Mouse (Mus musculus) MEL (cell line): Measurements from ENCODE around the gene Hexim1. TPM values are rescaled to one million over a fixed set of nuclear protein-coding genes. Genes with fewer than 3 reads are reported as not detected.

Source experiments
- DNase-seq: peaks from one replicate; pipeline ENCODE4 v3.0.0; 2011; ENCODE audit warnings: low read depth, low spot score
- H3K27ac ChIP-seq: 2 replicates; pipeline ENCODE4 v1.5.1; 2012; ENCODE audit warnings: low read depth, mild to moderate bottlenecking, control low read depth, low read length, moderate library complexity; ENCODE audit not compliant: control insufficient read depth
- H3K27me3 ChIP-seq, 2 experiments: fragments of 150-350 bp in 1 of 2; sonication (generic) in 1 of 2; 2 replicates each; pipeline ENCODE4 v1.6.1; 2012; ENCODE audit warnings: low read length in 2 of 2, mild to moderate bottlenecking in 2 of 2, improper control_type of control experiment in 1 of 2, moderate library complexity in 1 of 2; ENCODE audit not compliant: insufficient read depth in 2 of 2, control insufficient read depth in 1 of 2
- H3K36me3 ChIP-seq, 2 experiments: 2 replicates each; pipeline ENCODE4 v1.6.1; 2012 to 2014; ENCODE audit warnings: low read length in 2 of 2, improper control_type of control experiment in 1 of 2, inconsistent platforms in 1 of 2, mild to moderate bottlenecking in 1 of 2; ENCODE audit not compliant: insufficient read depth in 2 of 2, control insufficient read depth in 1 of 2
- H3K4me1 ChIP-seq, 2 experiments: fragments of 150-350 bp in 1 of 2; sonication (generic) in 1 of 2; 2 replicates each; pipeline ENCODE4 v1.6.1; 2012; ENCODE audit warnings: low read length in 2 of 2, improper control_type of control experiment in 1 of 2, mild to moderate bottlenecking in 1 of 2; ENCODE audit not compliant: insufficient read depth in 2 of 2, control insufficient read depth in 1 of 2
- H3K4me3 ChIP-seq, 2 experiments: fragments of 150-350 bp in 1 of 2; sonication (generic) in 1 of 2; 2 replicates each; pipeline ENCODE4 v1.5.1; 2012; ENCODE audit warnings: low read depth in 2 of 2, low read length in 2 of 2, mild to moderate bottlenecking in 2 of 2, moderate library complexity in 2 of 2, control low read depth in 1 of 2, improper control_type of control experiment in 1 of 2; ENCODE audit not compliant: control insufficient read depth in 1 of 2, insufficient read depth in 1 of 2
- H3K79me2 ChIP-seq: 2 replicates; pipeline ENCODE4 v1.6.1; 2012; ENCODE audit warnings: mild to moderate bottlenecking, low read length, moderate library complexity; ENCODE audit not compliant: control insufficient read depth, poor library complexity, insufficient read depth
- H3K9ac ChIP-seq: 2 replicates; pipeline ENCODE4 v1.6.1; 2012; ENCODE audit warnings: low read depth, mild to moderate bottlenecking, control low read depth, low read length, moderate library complexity; ENCODE audit not compliant: control insufficient read depth, poor library complexity, severe bottlenecking
- H3K9me3 ChIP-seq: fragments of 150-350 bp; sonication (generic); replicated peaks from 2 replicates; pipeline ENCODE4 v1.6.1; 2012; ENCODE audit warnings: mild to moderate bottlenecking, low read length, improper control_type of control experiment, moderate library complexity; ENCODE audit not compliant: insufficient read depth
- CHD1 ChIP-seq: IDR thresholded peaks from 2 replicates; pipeline ENCODE4 v1.6.1; 2012; ENCODE audit warnings: low read depth, mild to moderate bottlenecking, inconsistent platforms, low read length, improper control_type of control experiment
- CTCF ChIP-seq, 3 experiments: IDR thresholded peaks in 2 of 3; conservative IDR thresholded peaks in 1 of 3; 2 replicates each; pipeline ENCODE4 v1.5.1; 2011 to 2012; ENCODE audit warnings: low read length in 3 of 3, low read depth in 2 of 3, mild to moderate bottlenecking in 2 of 3, improper control_type of control experiment in 1 of 3, inconsistent platforms in 1 of 3, mixed read lengths in 1 of 3, moderate library complexity in 1 of 3; ENCODE audit not compliant: control insufficient read depth in 1 of 3, insufficient read depth in 1 of 3, poor library complexity in 1 of 3, severe bottlenecking in 1 of 3
- E2F4 ChIP-seq: IDR thresholded peaks from 2 replicates; pipeline ENCODE4 v1.6.1; 2011; ENCODE audit warnings: low read depth, low read length, improper control_type of control experiment, borderline replicate concordance
- ELF1 ChIP-seq: IDR thresholded peaks from 2 replicates; pipeline ENCODE4 v1.6.1; 2014; ENCODE audit warnings: low read depth, mild to moderate bottlenecking, inconsistent platforms, low read length, improper control_type of control experiment, moderate library complexity
- ETS1 ChIP-seq: IDR thresholded peaks from 2 replicates; pipeline ENCODE4 v1.6.1; 2012; ENCODE audit warnings: low read depth, mild to moderate bottlenecking, inconsistent platforms, low read length, improper control_type of control experiment, moderate library complexity
- GABPA ChIP-seq: IDR thresholded peaks from 2 replicates; pipeline ENCODE4 v1.6.1; 2012; ENCODE audit warnings: low read depth, mild to moderate bottlenecking, inconsistent platforms, low read length, improper control_type of control experiment, moderate library complexity
- MXI1 ChIP-seq: IDR thresholded peaks from 2 replicates; pipeline ENCODE4 v1.6.1; 2011; ENCODE audit warnings: mild to moderate bottlenecking, low read depth, low read length, improper control_type of control experiment
- MYC ChIP-seq: IDR thresholded peaks from 2 replicates; pipeline ENCODE4 v1.6.1; 2011; ENCODE audit warnings: low read depth, mild to moderate bottlenecking, low read length, improper control_type of control experiment, moderate library complexity
- NELFE ChIP-seq: IDR thresholded peaks from 2 replicates; pipeline ENCODE4 v1.6.1; 2011; ENCODE audit warnings: low read depth, low read length, improper control_type of control experiment
- POLR2A ChIP-seq, 2 experiments: IDR thresholded peaks; 2 replicates each; pipeline ENCODE4 v1.6.1; 2011 to 2012; ENCODE audit warnings: low read length in 2 of 2, mild to moderate bottlenecking in 2 of 2, control low read depth in 1 of 2, improper control_type of control experiment in 1 of 2, low read depth in 1 of 2, moderate library complexity in 1 of 2; ENCODE audit not compliant: control insufficient read depth in 1 of 2, insufficient read depth in 1 of 2, poor library complexity in 1 of 2
- POLR2AphosphoS5 ChIP-seq: IDR thresholded peaks from 2 replicates; pipeline ENCODE4 v1.6.1; 2012; ENCODE audit warnings: low read depth, borderline replicate concordance, mild to moderate bottlenecking, inconsistent platforms, low read length, moderate library complexity, mixed read lengths
- SMC3 ChIP-seq: IDR thresholded peaks from 2 replicates; pipeline ENCODE4 v1.6.1; 2011; ENCODE audit warnings: low read depth, low read length, improper control_type of control experiment
- TAL1 ChIP-seq: IDR thresholded peaks from 2 replicates; pipeline ENCODE4 v1.6.1; 2012; ENCODE audit warnings: mild to moderate bottlenecking, inconsistent platforms, low read length, moderate library complexity, mixed read lengths
- USF2 ChIP-seq, 2 experiments: IDR thresholded peaks; 2 replicates each; pipeline ENCODE4 v1.6.1; 2011 to 2012; ENCODE audit warnings: improper control_type of control experiment in 2 of 2, low read length in 2 of 2, borderline replicate concordance in 1 of 2, inconsistent platforms in 1 of 2, low read depth in 1 of 2, mild to moderate bottlenecking in 1 of 2; ENCODE audit not compliant: insufficient read depth in 1 of 2
- ZNF384 ChIP-seq: IDR thresholded peaks from 2 replicates; pipeline ENCODE4 v1.6.1; 2012; ENCODE audit warnings: low read depth, mild to moderate bottlenecking, inconsistent platforms, low read length, improper control_type of control experiment
- polyA plus RNA-seq, 2 experiments: library from polyadenylated mRNA; stranded (reverse) in 1 of 2; unstranded in 1 of 2; fragments of >175 nt in 1 of 2; fragments of >200 nt in 1 of 2; gene quantifications; 2 replicates each; pipeline versions ENCODE4 v1.2.1 to v1.2.4; 2012; ENCODE audit warnings: low replicate concordance in 2 of 2, low read depth in 1 of 2; ENCODE audit not compliant: insufficient read length in 2 of 2, insufficient read depth in 1 of 2, missing spikeins in 1 of 2
- total RNA-seq: library from RNA; depleted of rRNA; stranded (reverse); fragments of 300-350 nt; gene quantifications from 2 replicates; pipeline ENCODE4 v1.2.3, GENCODE M21; 2012

Gene Hexim1
- total and polyA plus RNA-seq, 3 experiments, result 17.3 to 25.4 TPM; not detected in 1

- Histone ChIP-seq H3K27me3 (no peaks in the 10 kb centered on the region), H3K4me3 (no peak overlapping the region), H3K27ac (no peak overlapping the region), H3K79me2 (no peaks in the 10 kb centered on the region), H3K9me3 (no peaks in the 10 kb centered on the region), H3K4me1 (no peaks in the 10 kb centered on the region), H3K9ac (no peak overlapping the region), H3K36me3 (no peaks in the 10 kb centered on the region)
- DNase-seq, result no peak
- TF ChIP-seq ZNF384, result no peak
- no peak for TF ChIP-seq CHD1
- TF ChIP-seq POLR2AphosphoS5, result no peak
- no peak for TF ChIP-seq NELFE
- TF ChIP-seq ELF1, result no peak
- TF ChIP-seq E2F4, result no peak
- no peak for TF ChIP-seq TAL1
- TF ChIP-seq ETS1, result no peak
- no peak for TF ChIP-seq POLR2A (IDR thresholded peaks at IDR 0.05; ENCODE audit: control insufficient read depth in 1 of 2, insufficient read depth in 1 of 2, low read depth in 1 of 2, low read length in 2 of 2, poor library complexity in 1 of 2)
- no peak for TF ChIP-seq CTCF (IDR thresholded peaks at IDR 0.05 in 2 of 3, conservative IDR thresholded peaks at IDR 0.05 in 1 of 3; ENCODE audit: control insufficient read depth in 1 of 3, insufficient read depth in 1 of 3, low read depth in 2 of 3, low read length in 3 of 3, poor library complexity in 1 of 3, severe bottlenecking in 1 of 3)
- no peak for TF ChIP-seq GABPA
- no peak for TF ChIP-seq MXI1
- no peak for TF ChIP-seq MYC
Observed at GRCm38 (mm10) chr11:103078131-103078530, 37.9 kb upstream of the Hexim1 start.

- no peak overlapping the region for H3K4me3 ChIP-seq
Observed at GRCm38 (mm10) chr11:103080323-103081091, 35.5 kb upstream of the Hexim1 start.

GRCm38 (mm10) chr11:103081631-103082030, 34.4 kb upstream of the Hexim1 start:
- Histone ChIP-seq H3K9ac (no peak overlapping the region), H3K9me3 (no peaks in the 10 kb centered on the region), H3K4me3 (no peak overlapping the region), H3K36me3 (no peaks in the 10 kb centered on the region), H3K27ac (no peak overlapping the region), H3K4me1 (no peaks in the 10 kb centered on the region), H3K27me3 (no peaks in the 10 kb centered on the region), H3K79me2 (no peaks in the 10 kb centered on the region)
- TF ChIP-seq CHD1, result no peak
- no peak for TF ChIP-seq USF2 (IDR thresholded peaks at IDR 0.05; ENCODE audit: borderline replicate concordance in 1 of 2, insufficient read depth in 1 of 2, low read depth in 1 of 2, low read length in 2 of 2)
- no peak for DNase-seq

More at GRCm38 (mm10) chr11:103080323-103081091, 35.5 kb upstream of the Hexim1 start:
- Histone ChIP-seq H3K27ac (no peak overlapping the region), H3K27me3 (no peaks in the 10 kb centered on the region), H3K4me1 (no peaks in the 10 kb centered on the region), H3K36me3 (no peaks in the 10 kb centered on the region), H3K79me2 (no peaks in the 10 kb centered on the region), H3K9ac (no peak overlapping the region), H3K9me3 (no peaks in the 10 kb centered on the region)
- no peak for DNase-seq
- peak; percentile 16; the same call in 1 of the 2 replicates for TF ChIP-seq SMC3
- TF ChIP-seq CTCF (IDR thresholded peaks at IDR 0.05 in 2 of 3, conservative IDR thresholded peaks at IDR 0.05 in 1 of 3; ENCODE audit: control insufficient read depth in 1 of 3, insufficient read depth in 1 of 3, low read depth in 2 of 3, low read length in 3 of 3, poor library complexity in 1 of 3, severe bottlenecking in 1 of 3), result peak in 2 of 3 experiments; percentile 7 to 36; a peak in 3 of 6 replicates
- no peak for TF ChIP-seq MXI1
